Mouse (Mus musculus) bone marrow macrophage, adult 2 months (primary cell): ENCODE results near the gene Vti1a.

Source experiments
- CTCF ChIP-seq: IDR thresholded peaks from 2 replicates; pipeline ENCODE4 v1.5.1; 2012; ENCODE audit warnings: low read depth, mild to moderate bottlenecking, low read length, moderate library complexity
- POLR2A ChIP-seq: IDR thresholded peaks from 2 replicates; pipeline ENCODE4 v1.6.1; 2012; ENCODE audit warnings: mild to moderate bottlenecking, low read depth, low read length, borderline replicate concordance

- no peak for TF ChIP-seq POLR2A
- TF ChIP-seq CTCF: no peak
Observed at GRCm38 (mm10) chr19:55599124-55599523, 283.0 kb downstream of the Vti1a start.
